Mouse (Mus musculus): ENCODE data around the gene Ivd. TPM values are rescaled to one million over a fixed set of nuclear protein-coding genes. Genes with fewer than 3 reads are reported as not detected.

The Ivd gene
- total and polyA plus RNA-seq, 3 experiments, result 25.5 to 29.3 (median 27.6) TPM

- in situ Hi-C loops (cut with MboI; ENCODE audit: low pct_ligation_motif_present, low pct_unique_long_range_greater_than_20kb, low sequenced_read_pairs) (loop anchor here (10.0 to 25.0 kb wide), 4 partner anchors 78 to 410 kb away; partner anchors contain the start of gene Srp14), dilution Hi-C loops (cut with MboI; ENCODE audit: extremely low pct_ligation_motif_present, extremely low pct_unique_long_range_greater_than_20kb, low sequenced_read_pairs) (no loop called here)
- peak overlapping the region; percentile 44 for H3K4me2 ChIP-seq (ENCODE audit: insufficient read depth, low read depth, poor library complexity, severe bottlenecking)
- peak overlapping the region; percentile 50 to 71 (median 63) for H3K4me3 ChIP-seq (replicated peaks in 1 of 3; ENCODE audit: low read depth in 2 of 3, low read length in 2 of 3, poor library complexity in 1 of 3)
- H3K27ac ChIP-seq (ENCODE audit: insufficient read depth, low read depth), result peak overlapping the region; percentile 47
- TF ChIP-seq ZC3H11A (IDR thresholded peaks at IDR 0.05; ENCODE audit: low read depth, low read length) (no peak), CHD2 (IDR thresholded peaks at IDR 0.05; ENCODE audit: low read length) (peak; percentile 81), BHLHE40 (IDR thresholded peaks at IDR 0.05; ENCODE audit: low read depth, low read length) (0 out of 2 replicates have a peak, but pooled peaks have one; percentile 13), HCFC1 (IDR thresholded peaks at IDR 0.05; ENCODE audit: low read depth, low read length) (0 out of 2 replicates have a peak, but pooled peaks have one; percentile 3), ETS1 (conservative IDR thresholded peaks at IDR 0.05; ENCODE audit: low read depth, low read length) (no peak), ELF1 (IDR thresholded peaks at IDR 0.05; ENCODE audit: low read depth, low read length) (0 out of 2 replicates have a peak, but pooled peaks have one; percentile 8)
- peaks cover 8 to 40% of the 10 kb centered on the region in 2 experiments for H3K4me1 ChIP-seq (ENCODE audit: control insufficient read depth in 1 of 2, insufficient read depth in 2 of 2)
- H3K27me3 ChIP-seq (replicated peaks), result peaks cover 25% of the 10 kb centered on the region
- H3K79me2 ChIP-seq (replicated peaks; ENCODE audit: control insufficient read depth, extremely low read depth, insufficient read depth, poor library complexity, severe bottlenecking), result 0 out of 2 replicates have a peak, but pooled peaks cover 5% of the 10 kb centered on the region
- H3K36me3 ChIP-seq (replicated peaks in 1 of 2; ENCODE audit: control insufficient read depth in 1 of 2, insufficient read depth in 1 of 2, low read length in 1 of 2), result no peaks in the 10 kb centered on the region
- H3K9ac ChIP-seq (ENCODE audit: insufficient read depth, low read depth), result peak overlapping the region; percentile 42
- DNase-seq (ENCODE audit: extremely low read depth), result no peak
- H3K9me3 ChIP-seq (replicated peaks; ENCODE audit: low read length), result no peaks in the 10 kb centered on the region
Measured at GRCm38 (mm10) chr2:118896914-118897291, 35.1 kb downstream of the Ivd start.

DNA sequence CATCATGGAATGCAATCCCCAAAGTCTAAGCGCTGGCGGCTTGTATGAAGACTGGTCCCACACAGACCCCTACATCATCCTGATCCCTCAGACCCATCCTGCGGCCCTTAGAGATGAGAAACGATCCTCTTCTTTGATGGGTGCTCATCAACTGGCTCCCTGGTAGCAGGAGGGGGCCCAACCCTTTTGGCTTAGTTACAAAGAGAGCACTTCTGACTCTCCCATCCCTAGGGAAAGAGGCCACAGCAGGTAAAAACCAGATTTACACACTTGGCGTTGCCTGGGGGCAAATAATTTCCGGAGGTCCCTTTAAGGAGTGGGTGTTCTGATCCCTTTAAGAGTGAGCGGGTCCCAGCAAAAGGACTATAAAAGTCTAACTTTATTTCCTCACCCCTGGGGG is 35.6 kb downstream of the Ivd start:
- peaks cover 25% of the 10 kb centered on the region for H3K27me3 ChIP-seq (replicated peaks)
- TF ChIP-seq CHD1 (IDR thresholded peaks at IDR 0.05; ENCODE audit: low read depth, low read length) (no peak), MAFK (IDR thresholded peaks at IDR 0.05; ENCODE audit: insufficient replicate concordance, low read length) (no peak)
- H3K4me1 ChIP-seq (ENCODE audit: control insufficient read depth in 1 of 2, insufficient read depth in 2 of 2), result peaks cover 8 to 40% of the 10 kb centered on the region in 2 experiments
- H3K79me2 ChIP-seq (replicated peaks; ENCODE audit: control insufficient read depth, extremely low read depth, insufficient read depth, poor library complexity, severe bottlenecking), result peaks cover 10% of the 10 kb centered on the region
- peak overlapping the region; percentile 44 for H3K4me2 ChIP-seq (ENCODE audit: insufficient read depth, low read depth, poor library complexity, severe bottlenecking)
- H3K4me3 ChIP-seq (replicated peaks in 1 of 3; ENCODE audit: low read depth in 2 of 3, low read length in 2 of 3, poor library complexity in 1 of 3), result peak overlapping the region; percentile 50 to 71 (median 63)
- no peaks in the 10 kb centered on the region for H3K9me3 ChIP-seq (replicated peaks; ENCODE audit: low read length)
- dilution Hi-C loops (cut with MboI; ENCODE audit: extremely low pct_ligation_motif_present, extremely low pct_unique_long_range_greater_than_20kb, low sequenced_read_pairs), result no loop called here
- no peak for DNase-seq (ENCODE audit: extremely low read depth)
- no peaks in the 10 kb centered on the region for H3K36me3 ChIP-seq (replicated peaks in 1 of 2; ENCODE audit: control insufficient read depth in 1 of 2, insufficient read depth in 1 of 2, low read length in 1 of 2)
- peak overlapping the region; percentile 42 for H3K9ac ChIP-seq (ENCODE audit: insufficient read depth, low read depth)
- in situ Hi-C loops (cut with MboI; ENCODE audit: low pct_ligation_motif_present, low pct_unique_long_range_greater_than_20kb, low sequenced_read_pairs), result loop anchor here (10.0 to 25.0 kb wide), 4 partner anchors 77 to 410 kb away; partner anchors contain the start of gene Srp14
- no peak overlapping the region for H3K27ac ChIP-seq (ENCODE audit: insufficient read depth, low read depth)

GRCm38 (mm10) chr2:118897808-118898207 is 36.1 kb downstream of the Ivd start:
- no peak overlapping the region for H3K9ac ChIP-seq (ENCODE audit: insufficient read depth, low read depth)
- H3K27ac ChIP-seq (ENCODE audit: insufficient read depth, low read depth), result no peak overlapping the region
- DNase-seq (ENCODE audit: extremely low read depth), result no peak
- H3K27me3 ChIP-seq (replicated peaks), result peaks cover 25% of the 10 kb centered on the region
- no peaks in the 10 kb centered on the region for H3K9me3 ChIP-seq (replicated peaks; ENCODE audit: low read length)
- in situ Hi-C loops (cut with MboI; ENCODE audit: low pct_ligation_motif_present, low pct_unique_long_range_greater_than_20kb, low sequenced_read_pairs) (loop anchor here (10.0 to 25.0 kb wide), 4 partner anchors 77 to 411 kb away; partner anchors contain the start of gene Srp14), dilution Hi-C loops (cut with MboI; ENCODE audit: extremely low pct_ligation_motif_present, extremely low pct_unique_long_range_greater_than_20kb, low sequenced_read_pairs) (no loop called here)
- peaks cover 8 to 40% of the 10 kb centered on the region in 2 experiments for H3K4me1 ChIP-seq (ENCODE audit: control insufficient read depth in 1 of 2, insufficient read depth in 2 of 2)
- no peak overlapping the region for H3K4me2 ChIP-seq (ENCODE audit: insufficient read depth, low read depth, poor library complexity, severe bottlenecking)
- no peaks in the 10 kb centered on the region for H3K36me3 ChIP-seq (replicated peaks in 1 of 2; ENCODE audit: control insufficient read depth in 1 of 2, insufficient read depth in 1 of 2, low read length in 1 of 2)
- H3K4me3 ChIP-seq (replicated peaks in 1 of 3; ENCODE audit: low read depth in 2 of 3, low read length in 2 of 3, poor library complexity in 1 of 3), result no peak overlapping the region
- no peak for TF ChIP-seq SIN3A (IDR thresholded peaks at IDR 0.05; ENCODE audit: low read length)
- no peak for TF ChIP-seq MAFK (IDR thresholded peaks at IDR 0.05; ENCODE audit: insufficient replicate concordance, low read length)
- TF ChIP-seq EP300 (IDR thresholded peaks at IDR 0.05; ENCODE audit: low read length), result no peak
- TF ChIP-seq KAT2A (IDR thresholded peaks at IDR 0.05; ENCODE audit: insufficient replicate concordance, low read length), result no peak
- no peak for TF ChIP-seq GABPA (IDR thresholded peaks at IDR 0.05; ENCODE audit: insufficient replicate concordance, low read depth, low read length)
- TF ChIP-seq ZC3H11A (IDR thresholded peaks at IDR 0.05; ENCODE audit: low read depth, low read length), result no peak
- TF ChIP-seq RAD21 (IDR thresholded peaks at IDR 0.05; ENCODE audit: low read depth, low read length), result no peak
- TF ChIP-seq NRF1 (IDR thresholded peaks at IDR 0.05; ENCODE audit: low read depth, low read length), result no peak
- TF ChIP-seq NELFE (IDR thresholded peaks at IDR 0.05; ENCODE audit: low read depth, low read length), result no peak
- TF ChIP-seq PAX5 (IDR thresholded peaks at IDR 0.05; ENCODE audit: low read length), result no peak
- no peak for TF ChIP-seq USF2 (conservative IDR thresholded peaks at IDR 0.05; ENCODE audit: low read depth, low read length)
- no peak for TF ChIP-seq RCOR1 (conservative IDR thresholded peaks at IDR 0.05; ENCODE audit: low read depth, low read length)
- H3K79me2 ChIP-seq (replicated peaks; ENCODE audit: control insufficient read depth, extremely low read depth, insufficient read depth, poor library complexity, severe bottlenecking), result peaks cover 14% of the 10 kb centered on the region
